ENCODE assay signal across 24 mouse cellular contexts in genomic region chr19:56761096-56761495, GRCm38 (mm10). TPM values are rescaled to one million over a fixed set of nuclear protein-coding genes. Genes with fewer than 3 reads are reported as not detected.
DNase-seq lines count a peak whose midpoint lies in the region; ATAC-seq and TF ChIP-seq lines count a peak whose summit lies in the region.
"Had no signal": no experiment of that assay in that cellular context is flagged by ENCODE, and none has a peak within 500 bp of the region (broad histone marks: within the 10 kb centered on the region; RNA-seq: fewer than 3 reads in every experiment).

No protein-coding gene starts in this region.

- DNase-seq in adrenal gland, adult (ENCODE audit: inconsistent age in 2 of 2, low spot score in 1 of 2): peak; percentile 25 to 70
- DNase-seq in adrenal gland, postnatal 36 days: no peak
- DNase-seq in heart, adult 9 months (ENCODE audit: low spot score in 2 of 2): no peak
- peak; percentile 47 for DNase-seq in heart, postnatal 0 days (ENCODE audit: low spot score)
- DNase-seq: cerebellum, adult 11 months; cerebellum, adult 2 months; cerebellum, postnatal 25 days; forebrain, postnatal 0 days; gastrocnemius, adult 2 months; gastrocnemius, postnatal 14 days; heart, postnatal 36 days; kidney, adult 18-20 months; kidney, adult 9 months had no signal

- TF ChIP-seq CTCF in heart, postnatal 0 days (IDR thresholded peaks at IDR 0.05; ENCODE audit: low read depth): no peak

- ATAC-seq in heart, embryonic 14.5 days (ENCODE audit: insufficient number of reproducible peaks, insufficient read depth, low FRiP score, low read depth): no peak
- ATAC-seq in heart, postnatal 0 days (ENCODE audit: insufficient read depth, low read depth): peak; percentile 49
- no peak for ATAC-seq in heart, embryonic 12.5 days (ENCODE audit: insufficient number of reproducible peaks, low FRiP score)
- ATAC-seq: activated CD4-positive, CD25-positive, alpha-beta regulatory T cell, adult 4 months; forebrain, embryonic 14.5 days; forebrain, postnatal 0 days; hindbrain, postnatal 0 days; inflammation-experienced regulatory T-cells, adult 6 months; intestine, embryonic 16.5 days had no signal

- H3K4me3 ChIP-seq in heart, embryonic 14.5 days (ENCODE audit: control insufficient read depth in 1 of 2, insufficient read depth in 1 of 2, low read depth in 1 of 2, low read length in 2 of 2): no peak overlapping the region
- no peak overlapping the region for H3K4me3 ChIP-seq in heart, postnatal 0 days (ENCODE audit: low read depth, low read length)
- H3K4me3 ChIP-seq in heart, embryonic 12.5 days: no peak overlapping the region
- H3K4me3 ChIP-seq: embryonic facial prominence, embryonic 12.5 days; embryonic facial prominence, embryonic 15.5 days; gastrocnemius, adult 2 months had no signal

- no peaks in the 10 kb centered on the region for H3K27me3 ChIP-seq in heart, embryonic 14.5 days (ENCODE audit: control insufficient read depth, insufficient read depth, low read length)
- H3K27me3 ChIP-seq in heart, postnatal 0 days (ENCODE audit: control insufficient read depth, insufficient read depth, low read length): no peaks in the 10 kb centered on the region
- no peaks in the 10 kb centered on the region for H3K27me3 ChIP-seq in heart, embryonic 12.5 days (replicated peaks)
- H3K27me3 ChIP-seq: embryonic facial prominence, embryonic 12.5 days; embryonic facial prominence, embryonic 15.5 days had no signal

- TF ChIP-seq EP300 in heart, postnatal 0 days (IDR thresholded peaks at IDR 0.05; ENCODE audit: low read depth): 0 out of 2 replicates have a peak, but pooled peaks have one; percentile 46

- peaks cover 18 to 36% of the 10 kb centered on the region in 2 experiments for H3K4me1 ChIP-seq in heart, embryonic 14.5 days (ENCODE audit: control insufficient read depth in 2 of 2, insufficient read depth in 2 of 2, low read length in 2 of 2)
- H3K4me1 ChIP-seq in heart, postnatal 0 days (ENCODE audit: control insufficient read depth, insufficient read depth): peaks cover 39% of the 10 kb centered on the region
- peaks cover 37% of the 10 kb centered on the region for H3K4me1 ChIP-seq in heart, embryonic 12.5 days (replicated peaks)
- H3K4me1 ChIP-seq: embryonic facial prominence, embryonic 12.5 days; embryonic facial prominence, embryonic 15.5 days had no signal

- no peaks in the 10 kb centered on the region for H3K36me3 ChIP-seq in heart, embryonic 14.5 days (ENCODE audit: control insufficient read depth, insufficient read depth, low read length)
- no peaks in the 10 kb centered on the region for H3K36me3 ChIP-seq in heart, postnatal 0 days (replicated peaks; ENCODE audit: control insufficient read depth, insufficient read depth, low read length)
- H3K36me3 ChIP-seq in heart, embryonic 12.5 days: no peaks in the 10 kb centered on the region
- H3K36me3 ChIP-seq: embryonic facial prominence, embryonic 12.5 days; embryonic facial prominence, embryonic 15.5 days had no signal

- H3K27ac ChIP-seq in heart, embryonic 14.5 days (replicated peaks in 1 of 2; ENCODE audit: control insufficient read depth in 1 of 2, insufficient read depth in 1 of 2, low read depth in 2 of 2, low read length in 2 of 2): peak overlapping the region; percentile 18 to 66; a peak in 3 of 4 replicates
- H3K27ac ChIP-seq in heart, postnatal 0 days (ENCODE audit: low read depth): peak overlapping the region; percentile 82
- no peak overlapping the region for H3K27ac ChIP-seq in heart, embryonic 12.5 days (ENCODE audit: poor library complexity, severe bottlenecking)
- H3K27ac ChIP-seq: embryonic facial prominence, embryonic 12.5 days; embryonic facial prominence, embryonic 15.5 days; gastrocnemius, adult 2 months; hindbrain, embryonic 14.5 days; hindbrain, postnatal 0 days had no signal

- WGBS in heart, embryonic 14.5 days: 33% methylated on average over 5 of the region's 5 CpGs
- WGBS in heart, postnatal 0 days: 31% methylated on average over 5 of the region's 5 CpGs
- WGBS in heart, embryonic 12.5 days: 68% methylated on average over 5 of the region's 5 CpGs

- no peak overlapping the region; the same call in 1 of the 2 replicates for H3K4me2 ChIP-seq in heart, embryonic 14.5 days (ENCODE audit: low read length)
- H3K4me2 ChIP-seq in heart, postnatal 0 days (ENCODE audit: low read depth, low read length): no peak overlapping the region
- no peak overlapping the region for H3K4me2 ChIP-seq in heart, embryonic 12.5 days
- H3K4me2 ChIP-seq: embryonic facial prominence, embryonic 12.5 days; embryonic facial prominence, embryonic 15.5 days; hindbrain, embryonic 14.5 days had no signal

- no peaks in the 10 kb centered on the region for H3K9me3 ChIP-seq in heart, embryonic 14.5 days (ENCODE audit: control insufficient read depth, low read length)
- H3K9me3 ChIP-seq in heart, postnatal 0 days (replicated peaks; ENCODE audit: control insufficient read depth, low read length): no peaks in the 10 kb centered on the region
- H3K9me3 ChIP-seq in heart, embryonic 12.5 days (replicated peaks): no peaks in the 10 kb centered on the region
- H3K9me3 ChIP-seq: embryonic facial prominence, embryonic 12.5 days; embryonic facial prominence, embryonic 15.5 days had no signal

- H3K9ac ChIP-seq in heart, embryonic 14.5 days (ENCODE audit: low read length): no peak overlapping the region
- H3K9ac ChIP-seq in heart, postnatal 0 days (replicated peaks; ENCODE audit: low read depth, low read length): no peak overlapping the region
- no peak overlapping the region for H3K9ac ChIP-seq in heart, embryonic 12.5 days
- H3K9ac ChIP-seq: embryonic facial prominence, embryonic 12.5 days; embryonic facial prominence, embryonic 15.5 days; forebrain, postnatal 0 days; hindbrain, embryonic 14.5 days had no signal

RNA-seq across cellular contexts. Expression of gene Adrb1, which starts 39.1 kb away (rescaled TPM):
- 1 to 10 TPM; 2.9 to 4.1 TPM for total RNA-seq in adrenal gland, postnatal 36 days (2021)
- polyA plus RNA-seq in heart, embryonic 14.5 days (2014; fragmentation: Nextera tagmentation; extraction: Ambion mirVana): 6.5 and 8.2 TPM in 2 replicates
- 30.2 and 31.3 TPM in 2 replicates for total RNA-seq in heart, postnatal 0 days (2014; rRNA removed; ENCODE audit: low replicate concordance)
- polyA plus RNA-seq in heart, postnatal 0 days (2015; fragmentation: Nextera tagmentation; extraction: Ambion mirVana): 10.9 and 11.7 TPM in 2 replicates
- polyA plus RNA-seq in heart, embryonic 12.5 days (2016; fragmentation: Nextera tagmentation; extraction: Ambion mirVana): 3.9 and 4.2 TPM in 2 replicates
- total RNA-seq: common myeloid progenitor, adult 5-6 weeks had no signal
- polyA plus RNA-seq: activated CD4-positive, CD25-positive, alpha-beta regulatory T cell, adult 4 months had no signal

Comparison
In these comparisons a context has a peak if more than half of its experiments do, and no peak if none do; other contexts are left out.
1. DNase-seq: peak in adrenal gland, adult (2 of 2) and heart, postnatal 0 days (single experiment); none in adrenal gland, postnatal 36 days (0 of 2) and heart, adult 9 months (0 of 2).